Comparison of ENCODE assay signal across 11 mouse cellular contexts in genomic region chr5:120280321-120280720, GRCm38 (mm10).
DNase-seq lines count a peak whose midpoint lies in the region; ATAC-seq lines count a peak whose summit lies in the region.
"Had no signal": no experiment of that assay in that cellular context is flagged by ENCODE, and none has a peak within 500 bp of the region (broad histone marks: within the 10 kb centered on the region; RNA-seq: fewer than 3 reads in every experiment).

No protein-coding gene starts in this region.

- H3K9ac ChIP-seq in neural tube, embryonic 14.5 days (replicated peaks; ENCODE audit: low read depth, low read length), result no peak overlapping the region

- H3K36me3 ChIP-seq in neural tube, embryonic 14.5 days (ENCODE audit: control insufficient read depth, insufficient read depth, low read length), result no peaks in the 10 kb centered on the region

- H3K4me1 ChIP-seq in neural tube, embryonic 14.5 days (ENCODE audit: control insufficient read depth, insufficient read depth, low read length), result peaks cover 26% of the 10 kb centered on the region

- H3K4me3 ChIP-seq in neural tube, embryonic 14.5 days (ENCODE audit: low read depth, low read length), result no peak overlapping the region
- H3K4me3 ChIP-seq: gastrocnemius, adult 2 months had no signal

- intact Hi-C loops in gastrocnemius, postnatal 14 days (cut with DNase I; ENCODE audit: low total_unique reads), result no loop called here

- H3K9me3 ChIP-seq in neural tube, embryonic 14.5 days (ENCODE audit: control insufficient read depth, low read length), result no peaks in the 10 kb centered on the region

- H3K27me3 ChIP-seq in neural tube, embryonic 14.5 days (ENCODE audit: control insufficient read depth, insufficient read depth, low read length), result 0 out of 2 replicates have a peak, but pooled peaks cover 2% of the 10 kb centered on the region

- WGBS in neural tube, embryonic 14.5 days, result 2% methylated on average over 13 of the region's 13 CpGs

- peak; percentile 46 for ATAC-seq in megakaryocyte progenitor cell, adult 5-6 weeks (replicated peaks; ENCODE audit: poor library complexity)
- no peak for ATAC-seq in neural tube, embryonic 14.5 days (ENCODE audit: low read depth)

- H3K27ac ChIP-seq in neural tube, embryonic 14.5 days (ENCODE audit: low read depth, low read length), result 0 out of 2 replicates have a peak overlapping the region, but pooled peaks have one; percentile 34
- H3K27ac ChIP-seq: gastrocnemius, adult 2 months had no signal

- H3K4me2 ChIP-seq in neural tube, embryonic 14.5 days (ENCODE audit: low read depth, low read length), result no peak overlapping the region

- peak; percentile 18 for DNase-seq in embryo, embryonic 9.5 days (ENCODE audit: extremely low spot score)
- DNase-seq in embryo, embryonic 10.5 days (ENCODE audit: low spot score), result no peak
- DNase-seq in retina, postnatal 1 day, result peak; percentile 37
- DNase-seq in retina, embryonic 14.5 days (ENCODE audit: low spot score), result no peak
- DNase-seq in layer of hippocampus, postnatal 25 days (ENCODE audit: extremely low spot score in 1 of 2, low spot score in 1 of 2), result no peak
- no peak for DNase-seq in gastrocnemius, postnatal 14 days
- DNase-seq: gastrocnemius, adult 2 months; heart, postnatal 36 days; liver had no signal

Comparison
In these comparisons a context has a peak if more than half of its experiments do, and no peak if none do; other contexts are left out.
1. DNase-seq: peak in embryo, embryonic 9.5 days (single experiment) and retina, postnatal 1 day (single experiment); none in embryo, embryonic 10.5 days (single experiment), retina, embryonic 14.5 days (single experiment), layer of hippocampus, postnatal 25 days (0 of 2) and gastrocnemius, postnatal 14 days (single experiment).